Mouse (Mus musculus) v-Abl transformed pro-B cells (cell line): ENCODE measurements at regions not wholly inside any gene's neighbourhood (a gene's known extent, or its start where the extent isn't known, plus 50 kb on each side); places are given as distances from the start of the nearest gene placed in this dataset.

Experiments used
- in situ Hi-C, 2 experiments: fragments of 400-800 bp; cut with MboI; formaldehyde crosslinking; loops; one replicate each; pipeline ENCODE4 v1.15.1; 2025; ENCODE audit not compliant: unreplicated experiment in 2 of 2

GRCm38 (mm10) chr1:152313480-152313879 lies 73.0 kb downstream of the Tsen15 start:
- in situ Hi-C loops, result no loop called here

GRCm38 (mm10) chr1:152305461-152305860 lies 81.0 kb downstream of the Tsen15 start:
- in situ Hi-C loops, result no loop called here

- in situ Hi-C loops, result no loop called here
These were observed 81.9 kb downstream of the Tsen15 start for GRCm38 (mm10) chr1:152304487-152305130.

GRCm38 (mm10) chr1:152301355-152301754 lies 85.1 kb downstream of the Tsen15 start:
- in situ Hi-C loops, result no loop called here

GRCm38 (mm10) chr1:152292196-152292736 lies 94.2 kb downstream of the Tsen15 start:
- in situ Hi-C loops, result loop anchor here (25.0 kb wide), 2 partner anchors 205 to 445 kb away; partner anchors contain the start of gene 1700025G04Rik (in 1 of the 2)

- in situ Hi-C loops, result loop anchor here (25.0 kb wide), 2 partner anchors 203 to 447 kb away; partner anchors contain the start of gene 1700025G04Rik (in 1 of the 2)
These were observed 95.7 kb downstream of the Tsen15 start for GRCm38 (mm10) chr1:152290768-152291167.

GRCm38 (mm10) chr1:152287566-152288490 lies 98.7 kb downstream of the Tsen15 start:
- in situ Hi-C loops, result loop anchor here (5.0 to 25.0 kb wide), 5 partner anchors 74 to 466 kb away; partner anchors contain the start of gene 1700025G04Rik (in 1 of the 2)

GRCm38 (mm10) chr1:152286677-152287076 lies 99.8 kb downstream of the Tsen15 start:
- in situ Hi-C loops, result loop anchor here (5.0 to 25.0 kb wide), 5 partner anchors 76 to 464 kb away; partner anchors contain the start of gene 1700025G04Rik (in 1 of the 2)

- in situ Hi-C loops, result loop anchor here (10.0 to 25.0 kb wide), 3 partner anchors 195 to 457 kb away; partner anchors contain the start of gene 1700025G04Rik (in 1 of the 2)
These were observed 104.4 kb downstream of the Tsen15 start for GRCm38 (mm10) chr1:152282106-152282505.

- in situ Hi-C loops, result loop anchor here (10.0 to 25.0 kb wide), 3 partner anchors 194 to 456 kb away; partner anchors contain the start of gene 1700025G04Rik (in 1 of the 2)
These were observed 105.3 kb downstream of the Tsen15 start for GRCm38 (mm10) chr1:152281201-152281600.

- in situ Hi-C loops, result loop anchor here (10.0 to 25.0 kb wide), 3 partner anchors 193 to 457 kb away; partner anchors contain the start of gene 1700025G04Rik (in 1 of the 2)
These were observed 106.5 kb downstream of the Tsen15 start for GRCm38 (mm10) chr1:152280014-152280413.

GRCm38 (mm10) chr1:152275011-152275410 lies 111.5 kb downstream of the Tsen15 start:
- in situ Hi-C loops, result loop anchor here (25.0 kb wide), 2 partner anchors 188 to 462 kb away; partner anchors contain the start of gene 1700025G04Rik (in 1 of the 2)

- in situ Hi-C loops, result no loop called here
These were observed 113.1 kb downstream of the Tsen15 start for GRCm38 (mm10) chr1:152273430-152273829.

GRCm38 (mm10) chr1:152269936-152270702 lies 116.4 kb downstream of the Tsen15 start:
- in situ Hi-C loops, result no loop called here

GRCm38 (mm10) chr1:152266390-152266789 lies 120.1 kb downstream of the Tsen15 start:
- in situ Hi-C loops, result no loop called here

GRCm38 (mm10) chr1:152264981-152265380 lies 121.5 kb downstream of the Tsen15 start:
- in situ Hi-C loops, result no loop called here

- in situ Hi-C loops, result no loop called here
These were observed 125.0 kb downstream of the Tsen15 start for GRCm38 (mm10) chr1:152261472-152261871.

GRCm38 (mm10) chr1:152260950-152261349 lies 125.5 kb downstream of the Tsen15 start:
- in situ Hi-C loops, result no loop called here

- in situ Hi-C loops, result no loop called here
These were observed 128.2 kb downstream of the Tsen15 start for GRCm38 (mm10) chr1:152258258-152258657.

- in situ Hi-C loops, result no loop called here
These were observed 132.6 kb downstream of the Tsen15 start for GRCm38 (mm10) chr1:152253906-152254305.
